Mouse (Mus musculus) liver, postnatal 0 days (tissue): ENCODE measurements around the gene Gpc1.

Experiments used
- CTCF ChIP-seq: sonication (generic); IDR thresholded peaks from 2 replicates; pipeline ENCODE4 v1.5.1; 2016; ENCODE audit warnings: antibody characterized with exemption, low read depth
- EP300 ChIP-seq: IDR thresholded peaks from 2 replicates; pipeline ENCODE4 v1.6.1; 2016; ENCODE audit warnings: antibody characterized with exemption, low read depth, mild to moderate bottlenecking

DNA sequence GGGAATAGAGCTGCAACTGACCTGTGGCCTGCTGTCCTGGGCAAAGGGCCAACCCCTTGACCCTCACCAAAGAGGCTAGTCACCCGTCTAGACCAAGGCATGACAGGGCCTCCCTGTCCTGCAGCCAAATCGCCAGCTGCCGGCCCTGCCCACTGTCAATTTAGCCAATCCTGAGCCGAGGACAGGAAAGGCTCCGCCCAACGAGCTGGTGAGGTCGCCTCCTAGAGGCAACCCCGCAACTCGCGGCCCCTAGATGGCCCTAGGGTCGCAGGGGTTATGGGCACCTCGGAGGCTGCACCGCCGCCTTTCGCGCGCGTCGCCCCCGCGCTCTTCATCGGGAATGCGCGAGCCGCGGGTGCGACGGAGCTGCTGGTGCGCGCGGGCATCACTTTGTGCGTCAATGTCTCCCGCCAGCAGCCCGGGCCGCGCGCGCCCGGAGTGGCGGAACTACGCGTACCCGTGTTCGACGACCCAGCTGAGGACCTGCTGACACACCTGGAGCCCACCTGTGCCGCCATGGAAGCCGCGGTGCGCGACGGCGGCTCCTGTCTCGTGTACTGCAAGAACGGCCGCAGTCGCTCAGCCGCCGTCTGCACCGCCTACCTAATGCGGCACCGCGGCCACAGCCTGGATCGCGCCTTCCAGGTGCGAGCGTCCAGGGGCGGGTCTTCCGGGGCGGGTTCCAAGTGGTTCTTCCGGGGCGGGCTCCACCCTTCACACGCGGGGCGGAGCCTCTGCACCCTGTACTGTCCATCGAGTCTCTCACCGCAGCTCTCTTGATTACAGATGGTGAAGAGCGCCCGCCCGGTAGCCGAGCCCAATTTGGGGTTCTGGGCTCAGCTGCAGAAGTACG lies 75.6 kb downstream of the Gpc1 start, which contains the start of gene Dusp28:
- peak; percentile 80 for TF ChIP-seq CTCF
- TF ChIP-seq EP300, result no peak; the same call in 1 of the 2 replicates
